Mouse (Mus musculus): ENCODE data around the gene Bdkrb2.

The Bdkrb2 gene

DNA sequence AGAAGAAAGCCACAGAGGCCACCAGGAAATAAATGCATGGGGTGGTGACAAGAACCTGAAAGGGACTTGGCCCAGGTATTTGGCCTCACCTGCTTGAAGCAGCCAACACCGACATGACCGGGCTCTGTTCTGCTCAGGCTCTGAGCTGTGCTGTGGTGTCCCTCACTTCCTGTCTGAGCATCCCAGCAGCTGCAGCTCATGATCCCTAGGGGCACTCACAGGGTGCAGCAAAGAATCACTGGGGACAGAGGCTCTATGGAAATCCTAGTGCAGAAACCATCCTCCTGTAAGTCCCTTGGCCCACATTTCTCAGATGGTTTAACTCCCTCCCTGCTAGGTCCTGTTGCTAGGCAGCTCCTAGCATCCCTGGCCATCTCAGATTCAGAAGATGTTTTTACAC is 15.9 kb upstream of the Bdkrb2 start:
- DNase-seq: no peak

DNA sequence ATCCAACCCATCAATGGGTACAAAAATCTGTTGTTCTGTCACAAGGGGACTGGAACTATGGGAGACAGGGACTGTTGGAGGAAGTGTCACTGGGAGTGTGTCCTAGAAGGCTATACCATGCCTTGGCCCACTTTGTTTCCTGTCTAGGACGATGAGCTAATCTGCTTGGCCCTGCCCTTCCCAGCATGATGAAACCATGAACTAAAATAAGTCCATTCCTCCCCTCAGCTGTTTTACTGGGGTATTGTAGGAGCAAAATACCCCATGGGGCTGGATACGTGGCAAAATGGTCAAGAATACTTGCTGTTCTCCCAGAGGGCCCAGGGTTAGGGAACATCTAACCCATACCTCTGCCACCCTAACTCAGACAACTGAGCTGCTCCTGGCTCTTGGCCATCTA is 15.0 kb upstream of the Bdkrb2 start:
- no peak for DNase-seq

DNA sequence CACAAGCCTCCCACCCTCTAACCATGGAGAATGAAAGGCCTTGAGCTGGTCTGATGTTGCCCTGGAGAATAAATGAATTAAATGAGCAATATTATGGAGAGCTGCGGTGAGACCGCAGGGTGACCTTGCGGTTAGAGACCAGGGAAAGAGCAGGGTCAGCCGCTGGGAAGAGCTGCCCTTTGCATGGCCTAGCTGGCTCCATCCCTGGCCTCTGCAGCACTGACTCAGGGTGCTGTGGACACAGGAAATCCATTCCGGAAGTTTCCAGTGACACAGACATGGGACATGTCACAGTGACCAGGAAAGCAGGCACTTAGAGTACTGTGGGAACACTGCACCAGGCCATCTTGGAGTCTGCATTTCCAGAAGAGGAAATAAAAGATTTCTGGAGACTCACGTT is 14.1 kb upstream of the Bdkrb2 start:
- DNase-seq: no peak

DNA sequence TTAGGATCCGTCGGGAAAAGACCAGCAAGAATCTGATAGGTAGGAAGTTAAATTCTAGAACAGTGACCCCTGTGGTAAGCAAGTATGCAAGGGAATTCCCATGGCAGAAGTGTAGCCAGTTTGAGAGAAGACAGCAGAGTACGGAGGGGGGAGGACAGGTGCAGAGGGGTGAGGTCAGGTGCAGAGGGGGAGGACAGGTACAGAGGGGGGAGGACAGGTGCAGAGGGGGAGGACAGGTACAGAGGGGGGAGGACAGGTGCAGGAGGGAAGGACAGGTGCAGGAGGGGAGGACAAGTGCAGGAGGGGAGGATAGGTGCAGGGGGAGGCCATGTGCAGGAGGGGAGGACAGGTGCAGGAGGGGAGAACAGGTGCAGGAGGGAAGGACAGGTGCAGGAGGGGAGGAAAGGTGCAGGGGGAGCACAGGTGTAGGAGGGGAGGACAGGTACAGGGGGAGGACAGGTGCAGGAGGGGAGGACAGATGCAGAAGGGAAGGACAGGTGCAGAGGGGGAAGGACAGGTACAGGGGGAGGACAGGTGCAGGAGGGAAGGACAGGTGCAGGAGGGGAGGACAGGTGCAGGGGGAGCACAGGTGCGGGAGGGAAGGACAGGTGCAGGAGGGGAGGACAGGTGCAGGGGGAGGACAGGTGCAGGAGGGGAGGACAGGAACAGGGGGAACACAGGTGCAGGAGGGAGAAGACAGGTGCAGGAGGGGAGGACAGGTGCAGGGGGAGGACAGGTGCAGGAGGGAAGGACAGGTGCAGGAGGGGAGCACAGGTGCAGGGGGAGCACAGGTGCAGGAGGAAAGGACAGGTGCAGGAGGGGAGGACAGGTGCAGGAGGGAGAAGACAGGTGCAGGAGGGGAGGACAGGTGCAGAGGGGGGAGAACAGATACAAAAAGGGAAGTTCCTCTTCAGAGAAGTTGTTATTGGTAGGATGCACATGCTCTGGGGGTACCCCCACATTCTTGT is 12.9 kb upstream of the Bdkrb2 start:
- no peak for DNase-seq

DNA sequence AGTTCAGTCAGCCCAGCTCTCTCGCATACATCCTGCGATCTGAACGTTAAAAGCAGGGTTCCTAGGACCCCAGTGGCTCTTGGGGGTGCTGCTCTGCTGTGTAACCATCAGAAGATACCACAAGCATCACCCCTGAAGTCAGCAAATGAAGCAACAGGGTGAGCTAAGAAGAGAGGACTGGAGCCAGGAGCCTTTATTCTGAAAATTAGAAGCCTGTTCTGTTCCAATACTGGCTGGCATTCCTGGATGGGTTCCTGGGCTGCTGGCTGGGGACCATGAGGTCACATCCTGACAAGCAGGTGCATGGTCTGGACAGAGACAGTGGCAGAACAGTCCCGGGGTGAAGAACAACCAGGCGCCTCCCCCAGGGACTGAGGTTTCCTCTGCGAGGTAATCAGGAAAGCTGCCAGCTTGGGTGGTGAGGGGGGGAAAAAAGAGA is 11.5 kb upstream of the Bdkrb2 start:
- DNase-seq: no peak

DNA sequence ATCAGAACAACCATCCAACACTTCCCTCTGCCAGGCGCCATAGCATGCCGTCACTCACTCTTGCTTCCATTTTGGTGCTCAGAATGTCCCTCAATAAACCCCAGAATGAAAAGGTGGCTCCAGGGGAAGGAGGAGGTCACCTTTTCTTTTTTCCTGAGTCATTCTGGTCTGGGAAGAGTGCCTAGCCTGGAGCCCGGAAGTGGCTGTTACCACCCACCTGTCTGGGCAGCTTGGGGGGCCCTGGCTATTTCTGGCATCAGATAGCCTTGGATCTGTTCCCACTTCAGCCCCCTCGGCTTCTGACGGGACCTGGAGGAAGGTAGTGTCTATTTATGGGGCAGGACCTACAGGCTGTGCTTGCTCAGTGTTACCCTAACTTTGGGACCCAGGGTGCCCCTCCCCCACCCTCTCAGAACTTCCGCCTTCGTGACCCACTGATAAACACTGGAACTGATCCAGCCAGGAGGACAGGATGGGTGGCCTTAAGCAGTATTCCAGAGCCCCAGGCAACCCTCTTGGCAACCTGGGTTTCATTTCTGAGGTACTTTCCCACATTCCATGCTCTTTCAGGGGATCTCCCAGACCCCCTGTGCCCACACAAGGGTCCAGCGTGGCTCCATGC is 8.8 kb upstream of the Bdkrb2 start:
- peak; percentile 53 to 58 for DNase-seq

DNA sequence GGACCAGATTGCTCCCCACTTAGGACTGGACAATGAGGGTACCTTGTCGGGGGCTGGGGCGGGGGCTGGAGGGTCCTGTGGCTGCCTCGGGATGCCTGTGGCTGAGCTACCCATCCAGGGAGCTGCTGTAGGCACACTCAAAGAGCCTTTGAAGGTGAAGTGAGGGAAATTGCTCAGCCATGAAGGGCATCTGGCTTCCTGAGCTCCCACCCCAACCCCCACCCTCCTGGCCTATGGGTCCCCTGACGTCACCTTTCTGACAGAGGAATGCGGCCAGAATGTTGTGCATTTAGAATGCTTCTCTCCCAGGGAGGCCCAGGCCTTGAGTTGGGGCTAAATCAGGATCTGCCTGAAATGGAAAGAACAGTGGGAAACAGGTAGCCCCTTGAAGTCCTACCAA is 7.9 kb upstream of the Bdkrb2 start:
- no peak for DNase-seq

DNA sequence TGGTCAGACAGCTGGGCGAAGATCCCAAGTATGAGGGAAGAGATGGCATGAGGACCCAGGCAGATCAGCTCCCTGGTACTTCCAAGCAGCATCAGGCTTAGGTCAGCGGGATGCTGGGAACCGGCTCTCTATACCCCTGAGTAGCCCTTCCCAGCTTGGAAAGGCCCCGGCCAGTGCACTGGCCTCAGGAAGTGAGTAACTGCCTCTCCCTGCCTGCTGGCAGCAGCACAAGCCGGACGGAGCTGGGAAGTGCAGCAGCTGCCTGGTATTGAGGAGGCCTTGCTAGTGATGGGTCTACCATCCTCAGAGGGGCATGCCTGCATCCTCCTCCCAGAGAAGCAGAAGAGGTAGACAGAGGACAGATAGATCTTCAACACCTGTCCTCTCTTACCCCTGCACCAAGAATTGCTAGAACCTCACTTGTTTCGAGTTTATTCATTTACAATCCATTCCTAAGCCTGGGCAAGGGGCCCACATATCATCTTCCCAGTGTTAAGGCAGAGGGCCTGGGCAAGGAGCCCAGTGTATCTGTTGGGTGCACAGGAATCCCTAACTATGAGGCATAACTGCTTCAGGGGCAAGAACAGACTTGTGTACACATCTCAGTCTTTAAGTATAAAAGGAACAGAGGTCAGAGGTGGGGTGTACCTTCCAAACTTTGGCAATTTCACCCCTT is 5.6 kb upstream of the Bdkrb2 start:
- DNase-seq: peak; percentile 64 to 82

DNA sequence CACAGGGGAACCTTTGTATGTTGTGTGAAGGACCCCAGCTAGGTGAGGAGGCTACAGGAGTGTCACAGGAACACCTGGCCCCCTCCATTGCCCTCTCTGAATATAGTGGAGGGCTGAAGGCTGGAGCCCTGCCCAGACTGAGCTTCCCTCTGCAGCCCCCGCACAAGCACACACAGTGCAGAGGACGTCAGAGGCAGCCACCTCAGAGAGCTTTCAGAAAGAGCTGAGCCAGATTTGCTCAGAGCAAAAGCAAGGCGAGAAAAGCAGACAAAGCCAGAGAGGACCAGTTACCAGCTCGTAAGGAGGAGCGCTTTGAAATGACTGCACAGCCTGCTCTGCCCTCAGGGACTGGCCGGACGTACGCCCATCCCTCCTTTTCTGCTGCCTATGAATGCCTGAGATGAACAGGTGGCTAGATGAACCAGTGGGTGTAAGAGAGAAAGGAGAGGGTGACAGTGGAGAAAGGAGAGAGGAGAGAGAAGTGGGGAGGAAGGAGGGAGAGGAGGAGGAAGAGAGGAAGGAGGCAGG is 2.0 kb upstream of the Bdkrb2 start:
- DNase-seq: no peak

DNA sequence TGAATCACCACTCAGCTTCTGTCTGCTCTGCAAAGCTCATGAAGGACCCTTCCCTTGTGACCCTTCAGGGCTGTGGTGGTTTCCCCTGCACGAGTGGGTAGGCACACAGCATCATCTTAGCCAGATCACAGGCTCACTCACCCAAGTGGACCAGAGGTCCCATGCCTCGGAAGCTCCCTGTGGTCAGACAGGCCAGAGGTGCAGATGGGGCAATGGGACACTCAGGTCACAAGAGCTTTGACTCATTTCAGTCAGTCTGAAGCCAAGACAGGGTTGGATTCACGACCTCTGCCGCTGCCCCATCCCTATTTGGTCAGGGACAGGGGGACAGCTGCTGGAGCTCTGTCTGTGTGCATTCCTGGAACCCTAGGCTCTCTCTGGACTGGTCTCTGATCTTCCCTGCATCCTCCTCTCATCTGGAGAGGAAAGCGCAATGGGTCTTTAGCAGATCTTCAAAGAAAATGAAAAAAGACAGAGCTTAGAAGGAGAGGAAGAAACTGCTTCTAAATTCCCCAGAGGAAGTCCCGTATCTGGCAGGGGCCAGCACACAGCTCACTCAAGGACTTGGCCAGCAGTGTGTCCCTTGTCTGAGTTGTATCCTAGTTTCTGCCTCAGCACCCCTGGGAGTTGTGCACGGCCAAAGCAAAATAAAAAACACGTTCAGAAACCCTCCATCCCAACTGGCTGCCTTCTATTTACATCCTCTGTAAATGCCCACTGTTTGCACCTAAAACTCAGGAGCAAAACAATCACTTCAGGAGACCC is 788 bp upstream of the Bdkrb2 start:
- no peak for DNase-seq

DNA sequence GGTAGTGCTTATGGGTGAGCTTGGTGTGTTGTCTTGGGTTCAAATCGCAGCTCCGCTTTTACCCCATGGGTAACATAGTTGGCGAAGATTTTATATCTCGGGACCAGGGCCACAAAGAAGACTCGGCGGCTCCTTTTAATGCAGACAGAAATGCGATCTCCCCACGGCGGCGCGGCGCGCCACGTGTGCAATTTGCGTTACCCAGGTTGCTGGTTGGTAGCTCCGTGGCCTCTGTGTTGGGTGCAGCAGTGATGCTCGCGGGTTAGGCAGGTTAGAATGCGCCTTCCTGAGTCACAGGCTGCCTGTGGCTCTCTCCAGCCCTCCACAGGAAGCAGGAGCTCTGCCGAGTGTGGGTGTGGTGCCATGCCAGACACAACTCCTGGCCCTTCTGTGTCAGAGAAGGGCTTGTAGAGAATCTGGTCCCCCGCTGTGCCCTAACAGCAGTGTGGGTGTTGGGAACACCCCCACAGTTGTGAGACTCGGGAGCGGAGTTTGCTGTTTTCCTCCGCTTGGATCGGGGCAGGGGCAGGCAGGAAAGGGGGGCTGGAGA is 775 bp downstream of the Bdkrb2 start:
- peak; percentile 36 to 54 for DNase-seq

DNA sequence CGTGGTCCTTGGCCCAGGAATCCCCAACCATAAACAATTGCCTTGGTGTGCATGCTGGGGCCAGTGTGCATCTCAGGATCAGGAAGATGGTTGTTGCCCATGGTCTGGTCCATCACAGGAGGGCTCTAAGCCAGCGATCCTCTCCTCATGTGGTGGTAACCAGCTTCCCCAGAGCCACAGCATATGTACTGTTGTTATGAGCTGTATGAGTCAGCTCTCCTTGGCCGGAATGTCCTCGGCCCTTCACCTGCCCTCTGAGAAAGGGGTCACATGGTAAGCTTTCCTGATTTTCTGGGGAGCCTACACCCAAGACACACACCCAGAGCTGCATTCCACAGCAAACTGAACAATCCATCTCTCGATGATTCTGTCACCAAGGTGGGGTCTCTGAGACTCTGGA is 2.2 kb downstream of the Bdkrb2 start:
- no peak for DNase-seq

DNA sequence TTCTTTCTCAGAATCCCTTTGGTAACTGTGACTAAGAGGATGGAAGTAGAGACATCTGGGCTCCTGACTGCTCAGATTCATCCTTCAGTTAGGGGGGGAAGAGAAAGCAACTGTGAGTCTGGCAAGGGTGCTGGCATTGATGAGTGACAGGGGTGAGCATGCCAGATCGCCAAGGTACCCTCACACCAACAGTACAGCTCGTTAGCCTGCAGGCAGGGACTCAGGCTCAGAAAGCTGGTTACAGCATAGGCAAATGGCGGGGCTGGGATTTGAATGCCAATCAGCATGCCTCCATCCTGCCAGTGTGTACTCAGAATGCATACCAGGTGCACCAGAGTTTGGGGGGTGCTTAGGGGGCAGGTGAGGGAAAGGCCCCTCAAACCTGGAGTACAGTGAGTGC is 8.8 kb downstream of the Bdkrb2 start:
- no peak for DNase-seq

DNA sequence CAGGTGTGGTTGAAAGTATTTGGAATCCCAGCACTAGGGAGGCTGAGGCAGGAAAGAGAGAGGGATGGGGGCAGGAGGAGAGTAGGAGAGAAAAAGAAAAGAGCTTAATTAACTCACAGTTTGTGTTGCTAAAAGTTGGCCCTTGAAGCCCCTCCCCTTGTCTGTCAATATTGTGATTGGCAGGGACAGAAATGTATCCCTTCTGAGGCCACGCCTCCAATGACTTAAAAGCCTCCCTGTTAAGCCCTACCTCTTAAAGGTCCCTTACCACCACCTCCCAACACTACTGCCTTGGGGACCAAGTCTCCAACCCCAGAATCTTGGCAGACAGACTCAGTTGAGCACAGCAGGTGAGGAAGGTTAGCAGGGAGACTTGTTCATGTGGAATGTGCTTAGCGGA is 9.6 kb downstream of the Bdkrb2 start:
- no peak for DNase-seq

DNA sequence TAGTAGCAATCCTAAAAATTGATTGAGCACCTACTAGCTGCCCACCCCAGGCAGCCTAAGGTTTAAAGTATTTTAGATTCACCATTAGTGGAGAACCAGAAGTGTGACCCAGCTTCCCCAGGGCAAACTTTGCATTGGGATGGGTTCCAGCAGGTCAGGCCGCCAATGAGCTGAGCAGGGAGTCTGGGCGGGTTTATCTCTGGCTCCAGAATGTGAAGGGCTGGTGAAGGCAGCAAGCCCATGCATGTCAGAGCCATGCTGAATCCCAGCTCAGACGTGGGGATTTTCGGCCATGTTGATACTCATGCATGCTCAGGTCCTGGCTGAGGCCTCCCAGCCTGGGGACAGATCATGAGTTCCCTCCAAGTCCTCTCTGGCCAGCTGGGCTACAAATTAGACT is 11.3 kb downstream of the Bdkrb2 start:
- no peak for DNase-seq

DNA sequence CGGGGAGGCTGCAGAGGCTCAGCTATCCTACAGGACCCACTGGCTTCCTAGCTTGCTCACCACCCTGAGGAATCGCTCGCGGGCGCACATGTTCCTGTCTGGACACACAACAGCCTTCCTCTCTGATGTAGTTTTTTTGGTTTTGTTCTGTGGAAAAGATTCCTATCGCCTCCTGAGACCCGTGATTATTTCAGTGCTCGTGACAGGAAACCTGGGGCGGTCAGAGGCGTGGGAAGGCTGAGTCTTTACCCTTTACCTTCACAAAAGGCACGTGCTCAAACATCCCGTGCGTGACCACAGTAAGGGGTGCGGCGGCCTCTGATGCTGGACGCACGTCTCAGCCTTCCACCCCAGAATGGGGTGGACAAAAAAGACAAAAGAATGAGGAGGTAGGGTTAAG is 17.5 kb downstream of the Bdkrb2 start:
- DNase-seq: no peak

DNA sequence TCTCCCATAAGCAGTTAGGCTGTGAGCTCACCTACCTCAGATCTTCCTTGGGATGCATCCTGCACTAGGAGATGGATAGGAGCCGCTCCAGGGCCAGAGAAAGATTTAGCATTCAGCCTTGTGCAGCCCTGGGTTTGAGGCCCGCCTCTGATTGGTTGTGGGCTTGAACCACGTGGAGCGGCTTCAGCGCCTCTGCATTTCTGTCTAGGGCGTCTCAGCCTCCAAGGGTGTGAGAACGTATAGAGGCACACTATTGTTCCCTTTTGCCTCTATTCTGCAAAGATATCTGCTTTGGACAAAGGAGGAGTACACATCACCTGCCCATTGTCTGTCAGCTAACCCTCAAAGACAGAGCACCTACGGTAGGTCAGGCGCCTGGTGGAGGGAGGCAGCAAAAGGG is 19.5 kb downstream of the Bdkrb2 start:
- DNase-seq: no peak

DNA sequence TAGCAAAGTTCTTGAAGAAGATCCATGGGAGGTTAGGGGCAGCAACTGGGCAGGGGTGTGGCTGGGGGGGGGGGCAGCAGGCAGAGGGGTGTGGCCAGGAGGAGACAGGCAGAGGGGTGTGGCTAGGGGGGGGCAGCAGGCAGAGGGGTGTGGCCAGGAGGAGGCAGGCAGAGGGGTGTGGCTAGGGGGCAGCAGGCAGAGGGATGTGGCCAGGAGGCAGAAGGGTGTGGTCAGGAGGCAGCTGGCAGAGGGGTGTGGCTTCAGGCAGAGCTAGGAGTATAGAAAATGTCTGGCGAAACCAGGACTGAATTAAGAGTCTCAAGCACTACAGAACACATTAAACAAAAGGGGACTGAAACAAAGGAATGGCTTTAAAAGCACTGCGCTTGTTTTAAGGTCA is 20.5 kb downstream of the Bdkrb2 start:
- peak; percentile 51 to 72 for DNase-seq

DNA sequence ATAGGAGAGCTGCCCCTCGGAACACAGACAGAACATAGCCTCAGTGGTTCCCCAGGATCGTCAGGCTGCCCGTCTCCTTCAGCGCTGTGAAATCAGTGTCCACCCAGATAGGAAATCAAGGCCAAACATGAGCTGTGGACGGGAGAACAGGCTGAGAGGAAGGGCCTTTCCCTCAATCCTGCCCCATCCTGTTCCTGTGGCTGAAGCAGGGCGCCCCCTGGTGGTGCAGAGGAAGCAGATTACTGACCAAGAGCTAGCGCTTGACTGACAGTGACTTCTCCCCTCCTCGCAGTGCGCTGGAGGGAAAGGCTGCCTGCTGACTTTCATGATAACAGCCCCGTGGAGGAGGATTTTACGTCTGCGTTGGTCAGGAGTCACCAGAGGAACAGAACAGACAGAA is 21.8 kb downstream of the Bdkrb2 start:
- peak; percentile 86 to 87 for DNase-seq

DNA sequence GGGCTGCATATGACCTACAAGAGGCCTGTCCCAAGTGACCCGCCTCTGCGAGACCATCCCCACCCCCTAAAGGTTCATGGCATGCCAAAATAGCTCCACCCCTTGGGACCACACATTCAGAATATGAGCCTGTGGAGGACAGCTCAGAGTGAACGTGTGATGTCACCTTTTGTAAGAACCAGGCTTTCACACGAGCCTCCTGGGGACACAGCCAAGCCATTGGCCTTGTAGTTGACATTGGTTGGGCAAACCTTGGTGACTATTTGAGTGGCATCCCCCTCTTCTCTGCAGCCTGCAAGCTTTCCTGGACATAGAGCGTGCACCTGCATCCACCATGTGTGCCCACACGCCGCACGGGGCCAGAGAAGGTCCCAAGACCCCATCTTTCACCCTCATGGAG is 24.5 kb downstream of the Bdkrb2 start:
- no peak for DNase-seq

DNA sequence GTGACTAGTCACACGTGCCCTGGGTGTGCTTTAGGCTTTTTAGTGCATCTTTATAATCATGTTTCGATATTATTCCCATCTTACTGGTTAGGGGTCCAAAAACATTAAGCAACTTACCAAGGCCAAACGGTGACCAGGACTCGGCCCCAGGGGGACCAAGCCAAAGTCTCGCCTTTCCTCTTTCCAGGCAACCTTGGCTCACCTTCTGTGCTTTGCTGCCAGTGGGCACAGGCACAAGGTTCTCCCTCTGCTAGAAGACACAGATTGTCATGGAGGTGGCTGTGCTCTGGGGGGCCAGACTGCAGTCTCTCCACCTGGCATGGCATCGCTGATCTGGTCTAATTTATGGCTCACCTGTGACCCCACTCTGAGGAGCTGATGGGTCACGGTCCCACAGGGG is 27.8 kb downstream of the Bdkrb2 start:
- no peak for DNase-seq

DNA sequence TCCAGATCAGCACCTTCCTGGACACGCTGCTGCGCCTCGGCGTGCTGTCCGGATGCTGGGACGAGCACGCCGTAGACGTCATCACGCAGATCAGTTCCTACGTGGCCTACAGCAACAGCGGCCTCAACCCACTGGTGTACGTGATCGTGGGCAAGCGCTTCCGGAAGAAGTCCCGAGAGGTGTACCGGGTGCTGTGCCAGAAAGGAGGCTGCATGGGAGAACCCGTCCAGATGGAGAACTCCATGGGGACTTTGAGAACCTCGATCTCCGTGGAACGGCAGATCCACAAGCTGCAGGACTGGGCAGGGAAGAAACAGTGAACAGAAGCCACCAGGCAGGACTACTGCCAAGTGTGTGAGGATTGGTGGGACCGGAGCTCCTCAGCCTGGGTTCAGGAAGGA is 29.3 kb downstream of the Bdkrb2 start:
- DNase-seq: no peak

DNA sequence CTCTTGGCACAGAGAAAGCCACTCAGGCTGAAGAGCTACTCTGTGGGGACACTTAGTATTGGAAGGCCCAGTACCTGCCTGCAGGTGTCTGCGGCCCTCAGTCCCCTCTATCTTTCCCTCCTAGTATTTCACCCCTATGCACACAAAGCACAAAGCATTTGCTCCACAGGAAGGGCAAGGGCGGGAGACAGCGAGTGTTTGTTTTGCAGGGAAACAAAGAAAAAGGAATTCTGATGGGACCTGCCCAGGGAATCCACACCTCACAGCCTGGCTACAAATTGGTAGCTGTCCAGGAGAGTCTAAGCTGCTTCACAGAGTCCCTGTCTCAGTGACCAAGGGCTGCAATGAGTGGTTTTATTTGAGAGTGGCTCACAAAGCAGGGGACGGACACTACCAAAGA is 30.4 kb downstream of the Bdkrb2 start:
- no peak for DNase-seq
